In genomic region chr19:44513921-44514482, GRCm38 (mm10) we compare ENCODE assay signal across 21 mouse cellular contexts. TPM values are rescaled to one million over a fixed set of nuclear protein-coding genes. Genes with fewer than 3 reads are reported as not detected.
DNase-seq lines count a peak whose midpoint lies in the region; ATAC-seq lines count a peak whose summit lies in the region.
"Had no signal": no experiment of that assay in that cellular context is flagged by ENCODE, and none has a peak within 500 bp of the region (broad histone marks: within the 10 kb centered on the region; RNA-seq: fewer than 3 reads in every experiment).

No protein-coding gene starts in this region.

- 27% methylated on average over 7 of the region's 7 CpGs for WGBS in kidney, embryonic 16.5 days

- no peak for ATAC-seq in kidney, embryonic 16.5 days (ENCODE audit: low FRiP score, low TSS enrichment)
- no peak for ATAC-seq in megakaryocyte, adult 5-6 weeks (ENCODE audit: poor library complexity, severe bottlenecking)
- ATAC-seq: intestine, postnatal 0 days had no signal

- H3K4me1 ChIP-seq in kidney, embryonic 16.5 days (ENCODE audit: insufficient read depth, low read length): peaks cover 78% of the 10 kb centered on the region

- H3K4me2 ChIP-seq in kidney, embryonic 16.5 days (replicated peaks; ENCODE audit: low read depth, low read length): peak overlapping the region; percentile 7; the same call in 1 of the 2 replicates
- H3K4me2 ChIP-seq: embryonic facial prominence, embryonic 15.5 days had no signal

- no peaks in the 10 kb centered on the region for H3K9me3 ChIP-seq in kidney, embryonic 16.5 days (ENCODE audit: low read length)
- H3K9me3 ChIP-seq: embryonic facial prominence, embryonic 15.5 days; heart, embryonic 10.5 days had no signal

- H3K27me3 ChIP-seq in kidney, embryonic 16.5 days (ENCODE audit: insufficient read depth, low read length): peaks cover 34% of the 10 kb centered on the region

- H3K36me3 ChIP-seq in kidney, embryonic 16.5 days (ENCODE audit: insufficient read depth, low read length): no peaks in the 10 kb centered on the region
- H3K36me3 ChIP-seq: embryonic facial prominence, embryonic 15.5 days; heart, embryonic 10.5 days had no signal

- DNase-seq in embryo, embryonic 10 days (ENCODE audit: low spot score): peak; percentile 31
- DNase-seq in embryo, embryonic 11 days: no peak
- DNase-seq in kidney, adult 18-20 months: no peak
- peak; percentile 34 for DNase-seq in thymus, postnatal 14 days
- DNase-seq in thymus, postnatal 36 days: no peak
- DNase-seq in urinary bladder, postnatal 10 days (ENCODE audit: low spot score): no peak
- DNase-seq: adrenal gland, adult 8-10 months; cerebellum, adult 18-20 months; gastrocnemius, postnatal 10 days; spleen, adult 18-20 months had no signal

- no peak overlapping the region for H3K4me3 ChIP-seq in kidney, embryonic 16.5 days (ENCODE audit: low read length)
- H3K4me3 ChIP-seq: embryonic facial prominence, embryonic 15.5 days; heart, embryonic 10.5 days had no signal

- peak overlapping the region; percentile 18 for H3K9ac ChIP-seq in kidney, embryonic 16.5 days (replicated peaks; ENCODE audit: low read length)
- H3K9ac ChIP-seq: liver, embryonic 14.5 days had no signal

- H3K27ac ChIP-seq in kidney, embryonic 16.5 days (ENCODE audit: low read length): peak overlapping the region; percentile 71
- H3K27ac ChIP-seq: embryonic facial prominence, embryonic 15.5 days; heart, embryonic 10.5 days; liver, embryonic 14.5 days had no signal

RNA-seq across cellular contexts. Expression of gene Wnt8b, which starts 20.7 kb away (rescaled TPM):
- polyA plus RNA-seq in kidney, embryonic 16.5 days (2015; fragmentation: Nextera tagmentation; extraction: Ambion mirVana): 2.6 and 2.8 TPM in 2 replicates
- not detected in 2 replicates for total RNA-seq in megakaryocyte, adult 5-6 weeks (2015)
- 0.07 TPM in 1 of 2 replicates, not detected in the other for total RNA-seq in megakaryocyte, adult 5-6 weeks (2017)
- total RNA-seq: gastrocnemius, postnatal 10 days; heart, postnatal 25 days; layer of hippocampus, adult 18-20 months had no signal
- polyA plus RNA-seq: embryonic facial prominence, embryonic 15.5 days; heart, embryonic 10.5 days; intestine, postnatal 0 days; limb, embryonic 11.5 days; liver, embryonic 14.5 days had no signal

RNA-seq across cellular contexts. Expression of gene Sec31b, which starts 31.7 kb away (rescaled TPM):
- polyA plus RNA-seq in kidney, embryonic 16.5 days (2015; fragmentation: Nextera tagmentation; extraction: Ambion mirVana): 1.3 and 1.9 TPM in 2 replicates
- total RNA-seq in megakaryocyte, adult 5-6 weeks (2015): 0.11 and 0.51 TPM in 2 replicates
- 0.37 and 0.92 TPM in 2 replicates for total RNA-seq in megakaryocyte, adult 5-6 weeks (2017)

RNA-seq across cellular contexts. Expression of gene Gm20538, which starts 38.6 kb away (rescaled TPM):
- polyA plus RNA-seq in kidney, embryonic 16.5 days (2015; fragmentation: Nextera tagmentation; extraction: Ambion mirVana): 1.2 TPM in 1 of 2 replicates, not detected in the other
- total RNA-seq in megakaryocyte, adult 5-6 weeks (2015): not detected in 2 replicates
- not detected in 2 replicates for total RNA-seq in megakaryocyte, adult 5-6 weeks (2017)
- total RNA-seq: adrenal gland, adult 8-10 months; gastrocnemius, postnatal 10 days; heart, postnatal 25 days; layer of hippocampus, adult 18-20 months had no signal
- polyA plus RNA-seq: brain, embryonic 14.5 days; heart, embryonic 10.5 days; intestine, postnatal 0 days; limb, embryonic 11.5 days; liver, embryonic 14.5 days; testis, adult 2 months had no signal

RNA-seq across cellular contexts. Expression of gene Ndufb8, which starts 41.2 kb away (rescaled TPM):
- 632 and 676 TPM in 2 replicates for polyA plus RNA-seq in kidney, embryonic 16.5 days (2015; fragmentation: Nextera tagmentation; extraction: Ambion mirVana)
- total RNA-seq in megakaryocyte, adult 5-6 weeks (2015): 305 and 327 TPM in 2 replicates
- total RNA-seq in megakaryocyte, adult 5-6 weeks (2017): 205 and 223 TPM in 2 replicates

RNA-seq across cellular contexts. Expression of gene Hif1an, which starts 48.6 kb away (rescaled TPM):
- polyA plus RNA-seq in kidney, embryonic 16.5 days (2015; fragmentation: Nextera tagmentation; extraction: Ambion mirVana): 32.8 and 34.2 TPM in 2 replicates
- total RNA-seq in megakaryocyte, adult 5-6 weeks (2015): 3.8 and 4.9 TPM in 2 replicates
- 6.5 and 6.6 TPM in 2 replicates for total RNA-seq in megakaryocyte, adult 5-6 weeks (2017)

Comparison
In these comparisons a context has a peak if more than half of its experiments do, and no peak if none do; other contexts are left out.
1. DNase-seq: peak in embryo, embryonic 10 days (single experiment) and thymus, postnatal 14 days (single experiment); none in embryo, embryonic 11 days (single experiment), kidney, adult 18-20 months (single experiment), thymus, postnatal 36 days (0 of 2) and urinary bladder, postnatal 10 days (single experiment).